Mouse (Mus musculus) ES-CJ7 (cell line): ENCODE data around the gene Fbxo39.

Experiments
- DNase-seq: peaks from one replicate; pipeline ENCODE4 v3.0.0; 2011; ENCODE audit warnings: low read depth, low spot score

The Fbxo39 gene

DNA sequence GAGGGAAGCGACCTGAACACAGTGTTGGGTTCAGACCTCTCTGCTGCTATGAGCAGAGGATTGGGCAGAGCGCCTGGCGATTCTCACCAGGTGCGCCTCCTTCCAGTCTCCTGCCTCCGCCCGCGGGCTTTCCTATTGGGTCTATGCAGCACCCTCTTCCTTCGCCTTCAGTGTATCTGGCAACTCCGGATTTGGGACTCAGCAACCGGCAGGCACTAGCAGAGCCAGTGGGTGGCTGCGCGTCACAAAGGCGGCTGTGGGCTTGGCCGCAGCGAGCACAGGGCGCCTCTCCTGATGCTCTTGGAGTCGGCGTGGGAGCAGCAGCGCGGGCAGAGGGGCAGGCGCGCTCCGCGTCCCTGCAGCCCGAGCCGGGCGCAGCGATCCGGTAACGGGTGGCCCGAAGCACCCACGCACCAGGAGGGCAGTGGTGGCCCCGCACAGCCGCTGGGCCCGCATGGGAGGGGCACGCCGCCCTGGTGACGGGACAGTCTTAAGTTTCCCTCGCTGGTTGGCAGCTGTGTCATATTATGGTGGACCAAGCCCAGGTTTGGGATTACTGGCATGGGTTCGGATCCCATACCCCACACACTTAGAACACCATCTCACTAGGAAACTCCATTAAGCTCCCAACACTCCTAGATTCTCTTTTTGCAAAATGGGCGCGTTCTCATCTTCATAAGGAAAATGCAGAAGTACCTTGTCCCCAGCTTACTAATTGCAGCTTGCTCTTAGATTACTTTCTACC is at the start of gene Fbxo39:
TSS of gene Fbxo39 (plus strand) at position 294 of the 745 bp plus-strand sequence.
- DNase-seq = peak; percentile 43

DNA sequence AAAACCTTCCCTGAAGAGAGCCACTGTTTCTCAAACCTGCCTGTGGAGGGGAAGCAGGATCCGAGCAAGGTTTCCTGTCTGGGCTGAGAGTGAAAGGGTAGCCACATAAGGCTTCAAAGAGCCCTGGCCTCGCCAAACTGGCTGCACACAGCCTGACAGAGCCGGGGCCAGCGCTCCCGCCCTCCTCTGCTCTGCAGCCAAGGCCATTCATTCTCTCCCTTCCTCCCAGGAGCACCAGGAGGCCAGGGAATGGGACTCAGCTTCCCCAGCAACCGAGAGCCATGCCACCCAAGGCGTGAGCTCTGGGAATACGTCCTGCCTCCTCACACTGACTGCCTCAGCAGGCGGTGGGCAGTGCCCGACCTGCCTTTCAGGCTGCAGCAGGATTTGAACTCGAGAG is 48.8 kb upstream of the Fbxo39 start:
- peak; percentile 18 for DNase-seq

DNA sequence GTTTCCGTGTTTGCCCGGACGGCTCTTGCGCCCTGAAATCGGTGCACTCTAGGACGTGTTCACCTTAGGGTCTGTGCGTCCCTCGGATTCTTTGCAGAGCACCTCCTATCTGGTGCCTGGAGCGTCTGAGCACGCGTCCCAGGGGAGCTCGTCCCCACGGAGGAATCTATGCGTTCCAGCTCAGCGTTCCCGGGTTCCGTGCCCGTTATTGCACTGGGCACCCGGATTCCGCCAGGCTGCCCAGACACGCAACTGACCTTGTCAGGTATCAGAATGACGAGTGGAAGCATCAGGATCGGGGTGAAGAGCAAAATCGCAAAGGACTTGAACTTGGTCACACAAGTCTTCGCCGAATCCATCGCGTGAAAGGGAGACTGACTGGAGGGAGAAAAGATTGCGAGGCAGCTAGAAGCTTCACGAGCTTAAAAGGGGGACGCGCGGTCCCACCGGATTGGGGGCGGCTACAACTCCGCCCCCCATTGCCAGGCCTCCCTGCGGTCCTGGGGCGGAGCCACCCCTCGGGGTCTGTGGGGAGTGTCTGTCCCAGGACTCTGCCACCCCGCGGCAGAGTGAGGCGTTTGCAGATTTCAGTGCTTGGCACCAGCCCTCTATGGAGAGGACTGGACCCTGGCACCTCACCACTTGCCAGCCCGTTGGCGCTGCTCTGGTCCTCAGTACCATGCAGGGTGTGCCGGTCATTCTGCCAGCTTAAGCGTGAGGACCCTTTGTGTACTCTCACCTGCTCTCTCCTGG is 47.9 kb upstream of the Fbxo39 start:
- peak; percentile 72 for DNase-seq

DNA sequence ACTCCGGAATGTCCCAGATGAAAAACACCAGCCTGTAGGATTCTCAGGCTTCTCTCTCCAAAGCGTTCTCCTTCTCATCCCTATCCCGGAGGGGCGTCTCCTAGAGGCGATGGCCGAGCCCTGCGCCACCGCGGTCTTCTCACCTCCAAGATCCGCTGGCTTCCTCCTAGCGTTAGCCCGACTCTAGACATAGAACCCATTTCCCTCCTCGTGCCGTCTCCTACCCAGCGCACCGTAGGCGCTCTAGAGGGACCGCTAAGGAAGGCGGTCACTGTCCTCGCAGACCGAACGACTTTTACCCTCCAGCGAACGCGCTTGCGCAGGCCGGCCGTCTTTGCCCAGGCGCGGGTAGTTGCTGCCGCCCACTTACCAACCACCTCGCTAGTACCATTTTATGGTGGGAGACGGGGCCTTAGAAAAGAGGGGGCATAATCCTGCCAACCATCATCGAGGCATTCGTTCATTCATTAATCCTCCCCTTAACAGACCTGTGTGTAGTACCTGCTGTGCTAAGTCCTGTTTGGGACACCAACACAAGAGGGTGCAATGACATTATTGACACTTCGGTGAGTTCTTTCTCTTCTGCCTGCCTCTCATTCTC is 47.2 kb upstream of the Fbxo39 start, which contains the start of gene Slc13a5:
TSS of gene Slc13a5 (minus strand) at position 263 of the 601 bp plus-strand sequence.
- peak; percentile 49 for DNase-seq

DNA sequence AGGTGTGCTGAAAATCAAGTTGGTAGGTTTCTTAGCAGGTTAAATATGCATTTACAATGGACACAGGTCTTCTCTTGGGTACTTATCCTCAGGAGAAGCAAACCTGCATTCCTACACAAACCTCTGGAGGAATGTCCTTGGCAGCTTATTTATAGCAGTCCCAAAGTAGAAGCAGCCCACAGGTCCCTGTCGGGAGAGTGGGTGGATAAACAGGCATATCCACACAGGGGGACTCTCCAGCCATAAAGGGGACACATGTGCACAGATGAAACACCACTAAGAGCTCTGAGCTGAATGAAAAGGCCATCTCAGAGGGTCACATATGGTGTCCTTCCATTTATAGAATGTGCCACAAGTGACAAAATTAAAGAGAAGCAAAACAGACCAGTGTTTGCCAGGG is 42.5 kb upstream of the Fbxo39 start:
- DNase-seq = no peak

DNA sequence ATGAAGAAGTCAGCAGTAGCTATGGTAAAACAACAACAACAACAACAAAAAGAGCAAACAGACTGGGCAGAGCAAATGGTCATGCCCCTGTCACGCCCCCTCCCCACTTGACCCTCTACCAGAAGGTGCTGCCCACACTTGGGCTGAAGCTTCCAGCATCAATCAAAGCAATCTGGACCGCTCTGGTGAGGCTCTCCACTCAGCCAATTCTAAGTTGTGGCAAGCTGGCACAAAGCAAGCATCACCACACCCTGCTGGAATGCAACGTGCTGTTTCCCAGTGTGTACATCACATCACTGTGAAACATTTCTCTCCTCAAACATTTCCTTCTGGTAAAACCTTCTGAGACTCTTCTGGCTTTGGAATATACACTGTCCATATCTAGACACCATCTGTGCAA is 40.9 kb upstream of the Fbxo39 start:
- DNase-seq = no peak

DNA sequence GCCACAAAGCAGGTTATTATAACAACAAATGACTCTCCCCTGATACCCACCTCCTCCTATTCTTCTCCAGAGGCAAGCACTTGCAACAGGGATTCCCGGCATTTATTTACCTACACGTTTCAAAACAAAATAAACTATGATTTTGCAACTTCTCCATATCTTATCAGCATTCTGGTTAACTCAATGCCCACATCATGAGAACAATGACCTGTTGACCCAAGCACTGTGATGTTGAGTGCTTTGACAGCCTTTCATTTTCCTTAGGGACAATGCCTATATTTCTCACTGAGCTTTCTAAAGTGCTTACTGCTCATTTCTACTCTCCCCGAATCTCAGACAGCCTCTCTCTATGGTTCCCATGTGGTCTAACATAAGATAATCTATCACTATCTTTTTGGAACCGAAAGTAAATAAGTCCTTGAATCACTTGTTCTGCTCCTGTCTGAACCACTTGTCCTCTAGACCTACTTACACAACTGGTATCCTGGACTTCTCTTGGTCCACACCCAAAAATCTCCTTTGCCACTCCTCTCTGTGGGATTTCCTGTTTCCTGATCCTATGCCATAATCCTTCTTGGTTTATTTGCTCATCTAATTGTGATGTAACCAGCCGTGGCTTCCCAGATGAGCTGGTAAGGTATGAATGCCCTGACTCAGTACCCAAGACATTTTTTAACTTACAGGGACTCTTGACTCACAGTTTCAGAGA is 32.9 kb upstream of the Fbxo39 start:
- DNase-seq = no peak

DNA sequence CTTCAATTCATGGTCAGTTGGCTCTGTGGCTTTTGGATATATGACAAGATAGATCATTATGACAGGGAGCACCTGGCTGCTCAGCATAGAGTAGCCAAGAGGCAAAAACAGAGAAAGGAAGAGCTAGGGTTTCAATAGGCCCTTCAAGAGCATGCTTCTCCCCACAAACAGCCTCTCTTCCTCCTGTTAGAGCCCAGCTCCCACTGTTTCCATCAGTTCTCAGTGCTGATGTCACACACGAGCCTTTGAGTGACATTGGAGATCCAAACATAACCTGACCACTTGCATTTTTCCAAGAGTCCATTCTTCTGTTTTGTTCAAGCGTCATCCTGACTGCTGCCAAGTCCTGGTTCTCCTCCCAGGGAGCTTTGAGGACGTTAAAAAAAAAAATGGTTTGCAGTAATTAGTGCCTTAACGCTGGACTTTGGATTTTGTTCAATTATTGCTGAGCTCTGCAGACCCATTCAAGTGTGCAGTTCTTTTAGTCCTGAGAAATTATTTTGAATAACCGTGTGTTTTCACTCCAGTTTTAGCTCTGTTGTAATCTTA is 32.3 kb upstream of the Fbxo39 start:
- no peak for DNase-seq

DNA sequence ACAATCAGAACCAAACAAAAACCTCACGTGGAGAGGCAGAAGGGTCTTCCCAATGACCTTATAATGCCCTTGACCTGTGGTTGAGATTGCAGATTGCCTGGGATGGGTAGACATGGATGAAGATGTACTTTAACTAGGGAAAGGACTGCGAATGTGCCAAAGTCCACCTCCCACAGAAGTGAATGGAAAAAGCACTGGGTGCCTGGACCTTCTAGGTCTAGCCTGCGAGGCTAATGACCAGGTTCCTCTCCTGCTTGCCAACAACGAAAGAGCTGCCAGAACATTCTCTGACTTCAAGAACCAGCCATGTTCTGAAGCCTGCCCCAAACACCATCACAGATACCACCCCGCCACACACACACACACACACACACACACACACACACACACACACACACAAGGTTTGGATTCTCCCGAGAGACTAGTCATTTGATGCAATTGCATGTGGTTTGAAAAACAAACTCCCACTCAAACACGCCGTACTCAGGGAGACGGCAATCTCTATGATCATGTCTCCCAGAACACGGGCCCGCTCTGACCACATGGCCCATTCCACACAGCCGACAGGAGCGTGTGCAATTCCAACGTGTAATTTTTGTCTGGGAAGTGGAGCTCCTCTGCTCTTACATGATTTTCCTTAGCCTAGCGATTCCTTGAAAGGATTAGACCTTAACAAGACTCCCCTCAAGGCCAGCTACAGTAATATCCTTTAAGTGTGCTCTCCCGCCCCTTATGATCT is 30.6 kb upstream of the Fbxo39 start:
- peak; percentile 26 for DNase-seq

DNA sequence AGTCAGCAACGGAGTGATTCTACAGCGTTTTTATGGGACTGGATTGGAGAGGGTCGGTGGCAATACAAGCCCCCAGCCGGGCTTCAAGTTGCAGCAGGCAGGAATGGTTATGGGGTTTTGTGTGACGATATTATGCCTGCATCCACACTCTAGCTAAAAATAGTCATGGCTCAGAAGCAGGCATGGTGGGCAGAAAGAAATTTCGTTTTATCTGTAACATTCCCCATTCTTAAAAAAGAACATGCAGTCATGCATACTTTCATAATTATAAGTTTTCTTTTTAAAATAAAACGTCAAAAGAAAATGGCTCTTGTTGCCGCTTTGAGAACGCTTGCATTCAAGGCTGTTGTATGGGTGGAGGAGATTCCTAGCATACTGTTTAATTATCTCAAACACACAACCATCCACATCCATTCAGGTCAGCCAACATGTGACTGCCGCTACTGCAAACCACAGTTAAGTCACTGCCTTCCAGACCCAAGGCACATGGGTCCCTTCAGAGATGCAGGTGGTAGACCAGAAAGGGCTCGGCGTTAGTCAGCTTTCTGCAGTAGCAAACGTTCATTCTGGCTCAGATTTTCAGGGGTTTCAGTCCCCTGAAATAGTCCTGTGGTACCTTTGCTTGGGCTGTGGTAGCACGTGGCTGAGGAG is 29.6 kb upstream of the Fbxo39 start:
- DNase-seq = peak; percentile 40

DNA sequence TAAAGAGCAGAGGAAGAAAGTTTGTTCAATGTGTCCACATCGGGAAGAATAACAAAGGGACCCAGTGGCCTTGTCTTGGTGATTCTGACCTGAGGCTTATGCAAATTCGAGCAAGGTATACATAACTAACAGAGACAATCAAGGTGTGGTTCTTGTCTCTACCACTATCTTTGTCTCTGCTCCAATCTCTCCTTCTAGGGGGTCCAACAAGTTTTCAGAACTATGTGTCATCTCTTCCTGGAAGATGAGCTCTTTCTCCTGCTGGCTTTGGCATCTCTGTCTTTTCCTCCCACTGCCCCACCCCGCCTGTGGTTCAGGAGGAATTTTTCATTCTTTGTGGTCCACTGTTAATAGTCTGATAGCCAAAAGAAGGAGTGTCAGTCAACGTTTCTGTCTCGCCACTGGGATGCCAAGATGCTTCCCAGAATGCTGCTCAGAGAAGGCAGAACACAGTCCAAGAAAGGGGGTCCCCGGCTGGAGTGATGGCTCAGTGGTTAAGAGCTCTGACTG is 28.2 kb upstream of the Fbxo39 start:
- DNase-seq = peak; percentile 76

DNA sequence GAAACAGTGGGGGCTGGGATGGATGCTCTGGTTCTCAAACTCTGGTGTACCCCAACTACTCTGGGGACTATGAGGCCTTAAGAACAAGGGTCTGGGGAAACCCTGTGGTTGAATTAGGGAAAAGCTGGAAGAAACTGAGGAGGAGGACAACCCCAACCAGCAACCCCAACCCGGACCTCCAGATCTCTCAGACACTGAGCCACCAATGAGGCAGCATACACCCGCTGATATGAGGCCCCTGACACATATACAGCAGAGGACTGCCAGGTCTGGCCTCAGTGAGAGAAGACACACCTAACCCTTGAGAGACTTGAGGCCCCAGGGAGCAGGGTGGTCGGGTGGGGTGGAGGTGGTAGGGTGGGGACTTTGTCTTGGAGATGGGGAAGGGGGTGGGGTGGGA is 27.6 kb upstream of the Fbxo39 start:
- peak; percentile 53 for DNase-seq

DNA sequence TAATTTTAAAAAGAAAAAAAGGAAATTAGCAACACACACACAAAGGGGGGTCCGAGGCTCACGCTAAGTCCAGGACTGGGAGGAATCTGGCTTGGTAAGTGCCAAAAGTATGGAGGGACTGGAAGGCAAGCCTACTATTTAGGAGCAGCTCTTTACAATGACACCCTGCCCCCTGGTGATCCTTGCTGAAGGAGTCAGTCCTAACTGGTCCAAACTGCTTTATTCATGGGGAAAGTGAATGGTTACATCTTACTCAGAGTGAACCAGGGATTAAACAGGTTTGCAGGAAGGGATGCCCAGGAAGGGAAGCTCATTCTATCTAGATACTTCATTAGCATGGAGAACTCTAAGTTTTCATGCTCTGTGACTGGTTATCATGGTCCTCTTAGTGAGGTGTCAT is 27.1 kb upstream of the Fbxo39 start:
- peak; percentile 93 for DNase-seq

DNA sequence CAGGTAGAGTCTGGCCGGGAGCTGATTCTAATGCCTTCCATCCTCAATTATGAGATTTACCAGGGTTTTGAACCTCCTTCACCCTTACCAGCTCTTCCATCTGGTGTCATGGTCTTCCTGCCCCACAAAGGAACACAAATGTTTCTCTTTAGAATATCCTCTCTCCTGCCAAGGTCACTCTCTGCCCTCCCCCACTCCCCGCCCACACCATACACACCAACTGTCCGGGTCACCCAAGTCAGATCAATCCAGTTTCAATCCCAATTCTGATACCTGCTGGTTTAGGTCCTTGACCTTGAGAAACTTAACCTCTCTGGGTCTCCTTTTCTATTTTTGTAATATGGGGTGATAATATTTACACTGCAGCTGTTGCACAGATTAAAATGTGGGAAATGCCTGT is 26.7 kb upstream of the Fbxo39 start:
- DNase-seq = peak; percentile 86

DNA sequence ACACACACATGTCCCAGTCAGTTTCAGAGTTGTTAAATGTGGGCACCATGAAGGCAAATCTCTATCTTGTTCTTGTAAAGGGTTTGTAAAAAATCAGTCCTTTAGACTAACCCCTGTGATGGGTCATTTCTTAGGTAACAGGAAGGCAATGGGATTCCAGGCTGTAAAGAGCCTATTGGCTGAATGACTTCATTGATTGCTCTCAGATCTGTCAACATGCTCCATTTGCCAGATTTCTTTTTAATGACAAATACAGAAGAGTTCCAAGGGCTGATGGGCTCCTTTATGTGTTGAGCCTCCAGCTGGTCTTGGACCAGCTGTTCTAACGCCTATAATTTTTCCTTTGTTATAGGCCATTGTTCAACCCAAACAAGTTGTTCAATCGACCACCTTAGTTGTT is 21.1 kb upstream of the Fbxo39 start:
- DNase-seq = no peak

DNA sequence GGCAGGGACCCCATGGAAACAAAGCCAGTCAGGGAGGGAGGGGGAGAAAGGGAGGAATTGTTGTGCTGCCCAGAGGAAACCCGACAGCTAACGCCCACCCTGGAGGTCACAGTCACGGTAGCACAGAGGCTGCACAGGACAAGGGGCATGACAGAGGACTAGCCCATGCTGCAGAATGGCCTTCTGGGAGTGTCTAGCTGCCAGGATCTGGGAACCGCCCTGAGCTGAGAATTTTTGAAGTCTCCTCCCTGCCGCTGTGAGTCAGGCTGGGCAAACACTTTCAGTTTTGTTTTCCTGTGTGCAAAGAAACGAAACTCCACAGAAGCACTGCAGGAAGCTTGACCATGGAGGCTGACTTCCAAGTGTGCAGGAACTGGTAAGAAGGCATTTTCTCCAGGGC is 12.9 kb upstream of the Fbxo39 start, which contains the start of gene Xaf1:
TSS of gene Xaf1 (plus strand) at position 296 of the 400 bp plus-strand sequence.
- DNase-seq = peak; percentile 91

DNA sequence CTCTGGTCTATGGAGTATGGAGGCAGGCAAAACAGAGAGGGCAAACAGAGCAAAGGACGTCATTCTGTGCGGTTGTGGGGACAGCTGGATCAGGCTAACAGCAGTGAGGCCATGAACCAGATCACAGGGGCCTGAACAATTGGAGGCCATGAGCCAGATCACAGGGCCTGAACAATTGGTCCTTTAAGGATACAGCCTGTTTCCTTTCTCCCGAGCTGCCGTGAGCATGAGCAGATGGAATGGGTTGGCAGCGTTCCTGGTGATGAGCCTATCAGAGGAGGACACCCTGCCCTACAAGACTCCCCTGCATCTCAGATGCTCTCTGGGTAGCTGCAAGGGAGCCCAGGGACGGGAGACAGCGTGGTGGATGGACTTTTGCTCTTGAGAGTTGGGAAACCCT is 12.0 kb upstream of the Fbxo39 start:
- DNase-seq = no peak

DNA sequence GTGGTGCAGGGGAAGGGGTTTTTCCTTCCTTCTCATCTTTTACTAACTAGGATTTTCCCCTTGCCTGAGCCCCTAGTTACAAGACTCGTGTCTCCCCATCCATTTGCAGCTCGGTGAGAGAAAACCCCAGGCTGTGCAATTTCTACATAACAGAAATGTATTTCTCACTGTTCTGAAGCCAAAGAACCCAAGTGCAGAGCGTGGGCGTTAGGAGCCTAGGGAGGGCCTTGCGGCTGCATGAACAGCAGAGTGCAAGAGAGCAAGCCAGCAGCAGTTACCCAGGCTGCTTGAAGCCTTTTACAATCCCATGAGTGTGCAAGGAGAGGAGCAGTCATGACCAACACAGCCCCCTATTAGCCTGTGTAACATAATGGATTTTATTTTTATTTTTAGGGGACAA is 6.8 kb upstream of the Fbxo39 start:
- no peak for DNase-seq

DNA sequence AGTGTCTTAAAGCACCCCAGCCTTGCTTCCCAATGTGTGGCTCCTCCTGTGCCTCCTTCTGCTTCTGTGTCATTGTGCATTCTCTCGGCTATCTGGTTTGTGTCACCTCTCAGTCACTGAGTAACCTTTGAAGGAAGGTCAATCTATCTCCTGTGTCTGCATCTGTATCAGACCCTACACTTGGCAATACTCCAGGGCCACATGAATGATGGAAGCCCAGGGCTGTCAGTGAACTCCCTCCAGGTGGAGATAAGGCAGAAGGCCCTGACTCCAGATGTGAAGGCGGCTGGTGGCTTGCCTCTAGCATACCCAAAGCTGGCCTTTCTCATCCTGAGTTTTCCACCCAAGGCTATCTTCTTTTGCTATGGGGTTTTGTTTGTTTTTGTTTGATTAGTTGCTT is 5.3 kb upstream of the Fbxo39 start:
- DNase-seq = no peak

DNA sequence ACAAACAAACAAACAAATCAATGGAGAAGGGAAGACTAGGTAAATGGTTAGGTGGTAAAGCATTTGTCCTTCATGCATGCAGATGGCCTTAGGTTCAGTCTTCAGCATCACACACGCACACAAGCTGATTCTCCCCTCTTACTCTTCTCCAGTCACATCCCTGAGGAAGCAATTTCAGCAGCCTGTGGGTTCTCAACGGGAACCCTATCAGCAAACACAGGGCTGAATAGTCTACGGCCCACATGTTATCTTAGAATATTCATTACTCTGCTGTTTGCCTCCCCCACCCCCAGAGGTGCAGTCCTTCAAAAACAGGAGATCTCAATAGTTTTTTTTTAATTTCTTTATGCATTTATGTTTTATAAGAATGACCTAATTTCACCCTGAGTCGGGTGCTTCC is 3.8 kb upstream of the Fbxo39 start:
- no peak for DNase-seq
